Mouse (Mus musculus) frontal cortex, postnatal 36 days (tissue): ENCODE results near the gene Gm45062.

Experiments used
- DNase-seq, 2 experiments: peaks; one replicate each; pipeline ENCODE4 v3.0.0; 2022; ENCODE audit warnings: low spot score in 2 of 2

Gene Gm45062

DNA sequence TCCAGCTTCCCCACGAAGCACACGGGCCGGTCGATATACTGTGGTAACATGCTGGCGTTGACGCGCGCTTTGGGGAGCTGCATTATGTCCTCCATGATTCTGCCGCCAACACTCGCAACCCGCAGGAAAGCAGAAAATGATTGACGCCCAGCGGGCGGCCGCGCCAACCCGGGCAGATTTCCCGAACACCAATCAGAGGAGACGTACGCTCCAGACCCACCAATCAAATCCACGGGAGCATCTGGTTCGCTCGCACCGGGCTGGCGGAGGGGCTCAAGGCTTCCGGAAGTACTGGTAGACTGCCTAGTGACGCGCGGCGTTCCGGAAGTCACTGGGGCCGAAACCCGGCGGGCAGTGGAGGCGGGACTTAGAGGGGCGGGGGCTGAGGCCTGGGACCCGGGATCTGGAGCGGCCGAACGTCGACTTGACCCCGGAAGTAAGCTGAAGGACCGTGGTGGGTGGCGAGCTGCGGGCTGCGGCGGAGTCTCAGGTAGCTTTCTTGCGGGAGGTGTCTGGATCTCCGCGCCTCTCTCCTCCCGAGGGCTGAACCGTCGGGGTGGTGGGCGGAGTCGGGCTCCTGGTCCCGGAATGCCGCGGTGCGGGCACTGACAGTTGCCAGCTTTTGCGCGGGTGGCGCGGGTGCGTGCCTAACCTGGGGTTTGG lies at the start of gene Gm45062, which contains the start of the genes Rpa3 and Umad1:
Gene Gm45062, plus strand, starts transcription at position 447 of the 663 bp plus-strand sequence.
Gene Rpa3, minus strand, starts transcription at position 170 of the 663 bp plus-strand sequence.
Gene Umad1, plus strand, starts transcription at position 285 of the 663 bp plus-strand sequence.
- DNase-seq: peak; percentile 98

DNA sequence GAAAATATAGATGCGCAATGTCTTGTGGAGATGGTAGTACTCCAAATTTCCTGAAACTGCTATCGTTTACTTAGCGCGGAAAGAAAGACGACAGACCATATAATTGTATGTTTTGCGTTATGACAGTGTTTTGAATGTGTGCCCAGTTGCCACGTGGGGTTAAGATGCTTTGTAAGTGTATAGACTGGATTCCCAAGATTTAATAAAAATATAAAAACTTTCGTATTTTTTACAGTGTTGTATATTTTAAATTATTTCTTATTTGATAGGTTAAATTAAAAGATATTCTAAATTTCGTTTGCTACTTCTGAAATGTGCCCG lies 49.4 kb upstream of the Gm45062 start:
- DNase-seq: no peak

DNA sequence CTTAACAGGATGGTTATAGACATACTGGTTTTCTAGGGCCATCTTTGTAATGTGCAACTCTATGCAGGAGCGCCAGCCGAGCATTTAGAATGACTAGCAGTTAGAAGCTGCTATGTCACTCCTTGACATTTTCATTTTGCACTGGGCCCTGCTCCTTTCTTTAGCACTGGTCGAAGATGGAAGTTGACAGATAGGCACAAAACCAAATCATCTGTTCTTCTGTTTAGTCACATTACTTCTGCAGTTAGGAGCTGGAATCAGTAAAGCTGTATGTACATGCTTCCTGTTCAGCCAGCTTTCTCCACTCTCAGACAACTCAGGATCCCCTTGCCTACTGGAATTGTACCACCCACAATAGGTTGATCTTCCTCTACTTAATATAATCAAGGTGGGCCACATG lies 48.6 kb upstream of the Gm45062 start:
- no peak for DNase-seq

DNA sequence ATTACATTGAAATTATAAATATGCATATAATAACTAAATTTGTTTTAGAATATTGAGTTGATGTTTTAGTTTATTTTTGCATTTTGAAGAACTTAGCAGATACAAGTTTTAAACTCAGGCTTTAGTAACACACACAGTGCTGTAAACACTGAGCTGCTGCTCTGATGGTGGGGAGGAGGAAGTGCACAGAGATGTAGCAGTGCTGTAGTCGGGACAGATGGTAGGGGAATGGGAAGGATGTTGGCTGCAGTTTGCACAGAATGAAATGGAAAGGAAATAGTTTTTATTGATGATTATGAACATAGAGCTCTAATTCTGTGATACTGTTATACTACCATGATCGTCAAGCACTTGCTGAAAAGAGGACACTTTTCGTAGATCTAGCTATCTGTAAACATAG lies 32.2 kb upstream of the Gm45062 start:
- DNase-seq: no peak

DNA sequence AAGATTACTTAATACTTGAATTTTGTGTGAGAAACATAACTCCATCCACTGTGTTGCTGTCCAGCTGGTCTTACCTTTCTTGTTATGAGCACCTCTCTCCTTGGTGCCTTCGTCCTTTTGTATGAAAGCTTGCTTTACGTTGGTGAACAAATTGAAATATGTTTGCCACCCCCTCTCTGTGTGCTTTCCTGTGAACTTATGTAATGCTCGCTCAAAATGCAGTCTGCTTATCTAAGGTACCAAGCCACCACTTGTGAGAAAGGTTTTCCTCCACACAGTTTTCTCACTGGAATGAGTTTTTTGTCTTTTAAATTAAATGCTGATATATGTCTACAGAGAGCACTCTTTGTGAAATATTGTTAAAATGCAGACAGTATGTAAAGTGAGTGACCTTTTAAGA lies 30.7 kb upstream of the Gm45062 start:
- no peak for DNase-seq

DNA sequence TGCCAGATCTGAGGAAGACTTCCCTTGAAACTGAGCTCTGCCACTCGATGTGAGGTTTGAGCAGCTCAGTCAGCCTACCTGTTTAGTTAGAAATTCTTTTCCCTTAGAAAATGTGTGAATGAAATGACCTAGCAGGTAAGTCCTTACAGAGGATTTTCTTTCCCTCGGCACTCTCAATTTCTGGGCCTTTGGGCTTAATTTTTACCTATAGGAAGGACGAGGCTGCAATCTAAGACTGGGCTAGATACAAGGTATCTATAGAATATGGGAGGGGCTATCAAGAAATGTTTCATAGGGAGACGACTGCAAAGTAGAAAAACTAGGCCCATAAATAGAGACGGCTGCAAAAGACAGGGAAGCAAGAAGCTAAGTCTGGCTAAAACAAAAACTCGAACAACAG lies 934 bp upstream of the Gm45062 start:
- no peak for DNase-seq

DNA sequence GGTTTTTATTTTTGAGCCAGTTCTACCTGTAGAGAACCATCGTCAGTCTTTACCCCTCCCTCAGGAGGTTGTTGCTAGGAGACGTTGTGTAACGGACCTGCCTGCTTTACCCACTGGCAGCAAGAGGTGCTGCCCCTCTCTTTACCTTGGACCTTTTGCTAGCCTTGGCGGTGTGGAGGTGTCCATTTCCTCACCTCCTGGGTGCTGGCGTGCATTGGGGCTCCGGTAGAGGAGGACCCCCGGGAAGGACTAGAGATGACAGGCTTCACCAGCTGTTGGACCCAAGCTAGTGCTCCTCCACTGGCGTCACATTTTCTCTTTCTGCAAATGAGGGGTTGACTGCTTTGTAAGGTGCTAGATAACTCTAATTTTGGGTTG lies 406 bp downstream of the Gm45062 start:
- peak in 1 of 2 experiments; percentile 65 for DNase-seq

DNA sequence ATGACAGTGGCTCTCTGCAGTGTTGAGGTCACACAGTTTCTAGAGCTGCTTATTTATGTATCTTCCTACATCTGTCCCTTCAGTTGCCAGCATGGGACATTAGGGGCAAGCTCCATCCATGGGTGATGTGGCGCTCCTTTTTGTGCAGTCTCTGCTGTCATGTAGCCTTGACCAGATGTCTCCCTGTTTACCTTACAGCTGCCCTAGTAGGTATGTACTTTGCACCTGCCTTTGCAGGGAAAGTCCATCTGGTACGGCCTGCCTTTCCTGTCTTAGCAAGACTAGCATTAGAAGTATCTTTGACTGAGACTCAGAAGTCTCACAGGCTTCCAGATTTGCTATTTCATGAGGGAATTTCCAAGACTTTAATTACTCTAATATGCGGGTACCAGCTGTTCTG lies 11.8 kb downstream of the Gm45062 start:
- DNase-seq: no peak

DNA sequence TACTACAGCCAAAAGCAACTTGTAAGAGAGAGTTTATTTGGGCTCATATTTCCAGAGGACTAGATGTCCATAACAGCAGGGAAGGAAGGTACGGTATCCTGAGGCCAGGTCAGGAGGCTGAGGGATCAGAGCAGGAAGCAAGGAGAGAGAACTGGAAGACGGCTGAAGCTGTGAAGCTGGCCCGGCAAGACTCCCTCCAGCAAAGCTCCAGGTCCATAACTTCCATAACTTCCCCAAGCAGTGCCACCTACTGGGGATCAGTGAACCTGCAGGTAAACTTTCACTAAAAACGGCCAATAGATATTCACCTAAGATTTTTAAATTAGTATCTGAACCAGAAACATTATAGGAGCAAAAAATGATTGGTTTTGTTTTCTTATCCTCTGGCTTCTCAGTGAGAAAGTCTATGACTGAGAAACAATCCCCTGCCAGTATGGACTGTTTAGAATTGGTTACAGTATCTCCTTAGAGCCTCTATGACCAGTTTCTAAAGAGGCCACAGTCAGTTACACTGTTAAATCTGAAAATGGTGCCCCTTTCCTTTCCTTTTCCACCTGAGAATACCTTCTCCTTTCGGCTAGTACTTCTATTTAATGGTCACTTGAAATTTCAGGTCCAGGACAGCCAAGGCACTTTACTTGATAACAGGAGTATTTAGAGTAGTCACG lies 15.3 kb downstream of the Gm45062 start:
- no peak for DNase-seq

DNA sequence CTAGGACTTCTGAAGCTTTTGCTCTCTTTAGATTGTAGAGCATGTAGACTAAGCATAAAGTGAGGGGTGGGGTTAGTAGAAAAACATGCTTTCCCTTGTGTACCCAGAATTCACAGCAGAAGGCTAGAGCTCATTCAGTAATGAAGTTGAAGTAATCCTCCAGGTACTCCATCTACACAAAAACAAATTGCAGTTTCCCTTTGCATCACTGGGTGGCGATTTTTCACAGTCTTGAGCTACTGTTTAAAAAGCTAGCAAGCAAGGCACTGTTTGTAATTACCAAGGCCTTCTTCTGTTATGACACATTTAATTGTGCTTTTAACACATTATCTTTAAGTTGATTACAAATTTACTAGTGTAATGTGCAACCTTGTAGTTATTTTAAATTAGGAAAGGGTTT lies 15.8 kb downstream of the Gm45062 start:
- DNase-seq: peak; percentile 54 to 88

DNA sequence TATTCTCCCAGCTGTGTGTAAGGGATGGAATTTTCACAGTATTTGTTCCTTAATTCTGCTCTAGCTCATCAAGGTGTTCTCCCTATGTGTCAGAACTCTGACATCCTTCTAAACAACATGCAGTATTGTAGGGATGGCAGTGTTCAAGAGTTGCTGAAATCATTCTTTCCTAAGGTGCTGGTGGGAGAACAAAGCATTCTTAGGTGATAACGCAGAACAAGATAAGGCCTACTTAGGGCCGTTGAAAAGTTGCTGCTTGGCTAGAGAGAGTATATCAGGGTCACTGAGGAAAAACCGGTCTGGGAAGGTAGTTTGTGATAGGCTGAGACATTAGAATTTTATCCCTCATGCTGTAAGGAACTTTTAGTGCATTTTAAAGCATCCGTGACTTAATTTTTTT lies 17.2 kb downstream of the Gm45062 start:
- no peak for DNase-seq

DNA sequence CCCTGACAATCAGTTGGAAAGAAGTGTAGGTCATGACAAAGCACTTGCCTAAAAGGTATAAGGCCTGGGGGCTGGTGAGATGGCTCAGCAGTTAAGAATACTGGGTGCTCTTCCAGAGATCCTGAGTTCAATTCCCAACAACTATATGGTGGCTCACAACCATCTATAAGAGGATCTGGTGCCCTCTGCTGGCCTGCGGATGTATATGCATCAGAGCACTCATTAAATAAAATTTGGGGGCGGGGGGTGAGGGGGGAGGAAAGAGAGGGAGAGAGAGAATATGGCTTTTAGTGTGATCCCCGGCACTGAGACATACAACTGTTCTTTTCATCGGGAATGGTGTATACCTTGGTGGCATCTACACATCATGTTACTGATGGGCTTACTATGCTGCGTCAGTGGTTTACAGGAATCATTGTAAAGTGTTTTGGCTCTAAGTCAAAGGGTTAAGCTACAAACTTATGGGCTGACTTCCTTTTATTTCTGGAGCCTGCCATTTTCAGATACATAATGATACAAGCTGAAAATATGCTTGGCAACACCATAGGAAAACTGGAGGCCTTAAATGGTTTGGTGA lies 19.3 kb downstream of the Gm45062 start:
- no peak for DNase-seq

DNA sequence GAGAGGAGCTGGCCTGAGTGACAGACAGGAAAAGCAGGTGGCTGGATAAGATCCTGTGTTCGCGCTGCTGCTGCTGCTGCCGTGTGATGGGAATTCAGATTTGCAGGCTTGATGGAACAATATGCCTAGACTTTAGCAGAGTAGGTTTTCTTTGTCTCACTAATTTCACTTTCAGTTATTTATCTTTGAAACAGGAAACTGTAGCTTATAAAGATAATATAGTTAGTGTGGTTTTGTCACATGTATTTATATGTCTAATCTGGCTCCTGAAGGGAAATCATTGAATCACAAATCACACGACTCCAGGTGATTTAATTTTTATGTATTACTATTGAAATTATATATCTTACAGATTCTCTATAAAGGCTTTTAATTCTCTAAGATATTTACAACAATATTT lies 24.0 kb downstream of the Gm45062 start:
- no peak for DNase-seq

DNA sequence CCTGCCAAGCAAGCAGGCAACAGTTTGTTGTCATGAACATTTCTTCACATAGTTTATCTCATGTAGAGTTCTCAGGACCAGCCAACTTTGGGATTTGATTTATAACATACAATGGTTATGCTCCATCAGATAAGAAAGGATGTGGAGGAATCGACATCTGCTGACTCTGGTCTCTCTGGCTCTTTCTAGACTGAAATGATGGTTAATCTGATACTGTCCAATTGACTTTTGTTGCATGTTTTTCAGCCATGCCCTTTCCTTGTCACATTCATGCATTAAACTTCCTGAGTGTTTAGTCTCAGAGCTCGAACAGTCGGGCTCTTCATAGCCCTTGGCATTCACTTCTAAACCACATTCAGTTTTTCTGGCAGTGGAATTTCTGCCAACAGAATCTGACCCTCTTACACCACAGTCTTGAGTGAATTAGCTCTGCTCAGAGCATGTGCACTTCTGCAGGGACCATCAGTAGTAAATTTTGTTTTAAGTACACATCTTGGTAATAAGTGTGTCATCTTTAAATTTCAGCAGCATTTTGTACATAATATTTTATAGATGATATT lies 26.2 kb downstream of the Gm45062 start:
- no peak for DNase-seq

DNA sequence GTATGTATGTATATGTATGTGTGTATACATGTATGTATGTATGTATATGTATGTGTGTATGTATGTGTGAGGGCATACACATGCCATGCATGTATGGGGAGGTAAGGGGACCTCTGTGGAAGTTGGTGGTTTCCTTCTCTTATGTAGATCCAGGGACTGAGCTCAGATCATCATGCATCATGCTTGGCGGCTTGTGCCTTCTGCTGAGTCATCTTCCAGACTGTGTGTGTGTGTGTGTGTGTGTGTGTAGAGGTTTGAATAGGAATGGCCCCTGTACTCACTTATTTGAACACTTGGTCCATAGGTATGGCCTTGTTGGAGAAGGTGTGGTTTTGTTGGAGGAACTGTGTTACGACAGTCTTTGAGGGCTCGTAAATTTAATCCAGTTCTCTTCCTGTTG lies 26.9 kb downstream of the Gm45062 start:
- no peak for DNase-seq

DNA sequence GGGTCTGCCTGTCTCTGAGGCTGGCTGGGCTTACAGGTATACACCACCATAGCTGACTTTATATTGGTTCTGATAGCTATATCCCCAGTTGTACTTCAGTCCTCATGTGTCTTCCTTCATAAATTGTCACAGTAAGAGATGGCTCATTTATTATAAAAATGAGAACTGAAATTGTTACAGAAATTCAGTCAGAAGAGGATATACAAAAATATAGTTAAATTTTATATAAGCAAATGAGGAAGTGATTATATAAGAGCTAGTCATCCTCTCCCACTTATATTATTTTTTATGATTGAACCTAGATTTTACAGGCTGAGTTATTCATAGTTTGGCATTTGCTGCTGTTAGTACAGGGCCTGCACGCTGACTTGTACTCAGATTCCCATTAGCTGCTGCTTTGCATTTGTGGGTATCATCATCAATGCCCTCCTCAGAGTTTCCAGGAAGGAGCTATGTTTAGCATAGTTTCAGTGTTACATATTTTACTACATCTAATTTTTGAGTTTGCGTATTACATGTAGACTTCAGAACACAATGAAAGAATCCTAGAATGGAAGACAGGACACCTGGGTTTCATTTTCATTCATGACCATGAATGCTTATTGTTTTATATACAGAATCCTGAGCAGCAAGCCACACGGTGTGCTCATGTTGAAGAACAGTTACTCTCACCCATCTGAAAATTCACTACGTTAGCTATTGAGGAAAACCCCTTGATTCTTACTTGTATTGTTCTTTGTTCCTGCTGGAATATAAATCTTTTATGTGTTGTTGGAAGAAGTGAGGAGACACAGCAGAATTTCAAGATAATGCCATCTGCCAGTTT lies 29.7 kb downstream of the Gm45062 start:
- DNase-seq: no peak

DNA sequence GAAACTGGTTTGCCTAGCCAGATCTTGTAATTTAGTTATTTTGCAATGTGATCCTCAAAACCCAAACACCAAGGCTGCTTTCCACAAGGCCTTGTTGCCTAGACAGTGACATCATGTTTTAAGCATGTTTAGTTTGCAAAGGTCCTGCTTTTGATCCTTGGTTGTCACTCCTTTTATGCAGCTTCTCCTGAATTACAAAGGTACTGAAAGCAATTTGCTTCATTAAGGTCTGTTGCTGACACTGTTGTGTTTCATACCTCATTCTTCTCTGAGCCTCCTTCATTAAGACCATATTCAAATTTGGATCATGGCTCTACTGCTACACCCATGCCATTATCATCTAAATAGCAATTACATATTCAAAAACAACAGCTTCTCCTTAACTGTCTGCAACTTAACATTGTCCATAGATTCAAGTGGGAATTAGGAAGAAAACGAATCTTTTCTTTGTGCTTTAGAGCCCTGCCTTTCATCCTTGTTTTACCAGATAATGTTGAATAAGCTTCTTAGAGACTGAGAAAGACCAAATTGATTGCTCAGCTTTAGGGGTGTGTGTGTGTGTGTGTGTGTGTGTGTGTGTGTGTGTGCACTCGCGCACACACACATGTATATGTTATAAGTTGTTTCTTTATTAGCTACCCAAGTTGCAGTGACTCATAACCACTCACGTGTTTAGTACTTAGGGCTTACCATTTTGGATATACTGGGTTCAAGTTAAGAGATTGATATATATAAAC lies 35.0 kb downstream of the Gm45062 start:
- no peak for DNase-seq

DNA sequence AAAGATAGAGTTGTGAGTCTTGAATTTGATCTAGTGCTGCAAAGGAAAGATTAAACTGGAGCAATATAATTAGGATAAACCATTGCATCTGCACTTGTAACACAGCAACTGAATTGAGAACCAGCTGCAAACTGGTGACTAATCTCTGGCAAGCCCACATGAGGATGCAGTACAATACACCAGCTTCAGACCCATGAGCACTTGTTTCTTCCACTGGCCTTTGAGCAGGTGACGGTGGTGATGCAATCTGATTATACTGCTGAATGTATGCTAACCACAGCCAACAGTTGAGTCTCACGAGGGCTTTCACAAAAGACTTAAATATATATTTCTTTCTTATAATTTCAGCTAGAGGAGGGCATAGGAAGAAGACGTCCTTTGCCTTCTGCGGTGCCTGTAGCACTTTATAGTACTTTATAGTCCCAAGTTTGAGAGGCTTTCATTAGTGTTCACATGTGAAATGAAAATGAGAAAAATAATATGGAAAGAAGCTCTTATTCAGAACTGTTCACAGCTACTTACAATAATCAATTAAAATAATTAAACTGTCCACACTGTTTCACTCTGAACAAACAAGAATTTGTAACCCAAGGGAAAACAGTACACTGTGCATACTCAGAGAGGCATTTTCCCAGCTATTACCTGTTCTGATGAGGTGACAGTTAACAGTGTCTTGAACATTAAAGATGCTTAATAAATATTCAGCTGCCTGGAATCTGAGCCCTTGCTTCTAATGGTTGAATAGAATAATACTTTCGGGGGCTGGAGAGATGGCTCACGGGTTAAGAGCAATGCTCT lies 40.0 kb downstream of the Gm45062 start:
- DNase-seq: no peak

DNA sequence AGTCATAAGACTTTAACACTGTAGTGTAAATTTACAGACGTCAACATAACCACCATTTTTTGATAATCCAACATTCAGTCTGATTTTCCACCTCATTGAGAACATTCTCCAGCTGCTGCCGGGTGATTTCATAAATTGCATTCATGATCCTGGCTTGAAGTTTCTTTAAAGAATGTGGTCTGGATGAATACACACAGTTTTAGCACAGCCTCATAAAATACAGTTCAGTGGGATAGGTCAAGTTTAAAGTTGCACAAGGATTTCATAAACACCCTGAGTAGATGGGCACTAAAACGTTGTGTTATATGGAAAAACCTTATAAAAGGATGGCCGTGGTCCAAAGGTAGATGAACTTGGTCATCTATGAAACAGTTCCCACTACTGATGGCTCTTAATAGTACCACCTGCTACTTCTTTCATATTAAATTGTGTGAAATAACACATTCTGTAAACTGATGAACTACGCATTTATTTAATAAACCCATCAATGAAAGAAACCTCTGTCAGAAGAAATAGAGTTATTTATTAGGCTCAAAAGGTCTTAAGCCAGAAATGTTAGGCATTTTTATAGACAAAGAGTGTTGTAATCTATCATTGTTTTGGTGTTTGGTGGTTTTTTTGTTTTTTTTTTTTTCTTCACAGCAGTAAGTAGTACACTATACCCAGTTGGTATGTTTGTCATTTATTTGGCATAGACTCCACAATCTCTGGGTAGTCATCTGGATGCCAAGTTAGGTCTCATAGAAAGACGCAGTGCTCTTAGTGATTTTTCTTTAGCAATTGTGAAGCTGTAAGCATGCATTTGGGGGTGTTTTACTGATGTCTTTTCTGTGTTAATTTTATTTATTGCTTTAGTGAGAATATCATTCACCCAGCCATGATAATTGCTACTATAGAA lies 48.9 kb downstream of the Gm45062 start:
- no peak for DNase-seq

DNA sequence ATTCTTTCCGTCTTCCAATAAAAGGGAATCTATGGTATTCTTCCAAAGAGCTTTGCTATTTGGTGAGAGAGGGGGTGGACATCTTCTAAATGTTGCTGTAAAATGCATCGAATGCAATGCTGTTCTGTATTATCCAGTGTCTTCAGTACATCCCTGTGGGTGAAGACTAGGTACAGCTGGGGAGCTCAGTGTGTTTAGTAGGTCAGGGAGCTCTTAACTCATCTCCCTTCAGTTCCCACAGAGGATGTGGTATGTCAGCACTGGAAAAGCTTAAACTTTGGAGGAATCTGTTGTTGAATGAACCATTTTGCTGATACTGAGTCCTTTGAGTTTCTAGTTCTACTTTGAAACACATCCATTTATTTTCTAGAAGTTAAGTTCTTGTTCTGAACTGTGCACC lies 53.3 kb downstream of the Gm45062 start:
- no peak for DNase-seq
